Mouse (Mus musculus) embryo, embryonic 11.5 days (tissue): Measurements from ENCODE around the gene Tigd3.

Source experiments
- DNase-seq: peaks from one replicate; pipeline ENCODE4 v3.0.0-alpha.2; 2012; ENCODE audit warnings: low read depth, low spot score

Gene Tigd3

GRCm38 (mm10) chr19:5847306-5847796, 46.6 kb downstream of the Tigd3 start:
- no peak for DNase-seq

- peak; percentile 67 for DNase-seq
These were observed 47.2 kb downstream of the Tigd3 start for GRCm38 (mm10) chr19:5846557-5847305.

- no peak for DNase-seq
These were observed 47.8 kb downstream of the Tigd3 start for GRCm38 (mm10) chr19:5846154-5846553.

- peak; percentile 87 for DNase-seq
These were observed 48.4 kb downstream of the Tigd3 start for GRCm38 (mm10) chr19:5845319-5846135.

GRCm38 (mm10) chr19:5844831-5845318, 49.1 kb downstream of the Tigd3 start:
- DNase-seq: no peak

- DNase-seq: no peak
These were observed 49.9 kb downstream of the Tigd3 start for GRCm38 (mm10) chr19:5843781-5844691.

GRCm38 (mm10) chr19:5842785-5843730, 50.9 kb downstream of the Tigd3 start:
- DNase-seq: no peak

GRCm38 (mm10) chr19:5841999-5842784, 51.8 kb downstream of the Tigd3 start:
- no peak for DNase-seq

GRCm38 (mm10) chr19:5841389-5841946, 52.5 kb downstream of the Tigd3 start:
- DNase-seq: no peak
